Mouse (Mus musculus): ENCODE results near the gene Fam204a. TPM values are rescaled to one million over a fixed set of nuclear protein-coding genes. Genes with fewer than 3 reads are reported as not detected.

The Fam204a gene
- 49.3 and 54.9 TPM in 2 replicates for polyA plus RNA-seq (2016; fragmentation: Nextera tagmentation; extraction: Ambion mirVana)

DNA sequence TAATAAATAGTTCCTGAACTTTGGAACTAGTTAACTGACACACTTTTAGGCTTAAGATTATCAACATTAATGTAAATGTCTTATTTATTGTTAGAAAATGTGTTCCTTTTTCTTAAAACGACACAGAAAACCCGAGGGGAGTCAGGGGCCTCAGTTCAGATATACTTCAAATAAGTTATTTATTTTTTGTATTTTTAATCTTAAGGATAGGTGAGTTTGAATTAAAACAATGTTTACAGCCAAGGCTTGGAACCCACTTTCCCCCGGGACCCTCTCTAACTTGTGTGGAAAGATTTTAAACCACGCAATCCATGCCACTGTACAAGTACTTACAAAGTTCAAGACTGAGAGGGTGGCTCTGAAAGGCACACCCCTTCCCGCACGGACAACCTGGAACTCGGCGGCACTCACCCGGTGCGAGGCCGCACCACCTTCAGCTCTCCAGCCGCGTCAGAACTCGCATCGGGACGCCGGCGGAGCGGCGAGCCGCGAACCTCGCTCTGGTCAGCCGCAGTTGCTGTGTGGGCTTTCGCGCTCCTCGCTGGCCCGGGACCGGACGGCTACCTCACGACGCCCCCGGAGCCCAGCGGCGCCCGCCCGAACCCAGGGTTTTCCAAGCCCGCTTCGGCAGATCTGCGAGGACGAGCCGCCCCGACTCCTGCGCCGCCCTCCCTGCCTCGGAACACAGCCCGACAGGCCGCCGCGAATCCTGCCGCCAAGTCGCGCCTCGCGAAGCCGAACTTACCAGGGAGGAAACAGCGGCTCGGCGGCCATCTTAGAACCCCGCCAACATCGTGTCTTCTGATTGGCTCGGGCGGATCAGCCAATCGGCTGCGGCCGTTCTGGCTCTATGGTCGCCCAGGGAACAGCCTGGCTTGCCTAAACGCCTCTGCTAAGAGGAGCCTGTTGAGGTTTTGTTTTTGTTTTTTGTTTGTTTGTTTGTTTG, at the start of gene Fam204a:
Gene Fam204a, minus strand, starts transcription at position 803 of the 946 bp plus-strand sequence.
- Histone ChIP-seq H3K27ac (peak within 1 kb of the TSS; percentile 99), H3K4me1 (replicated peaks) (peaks cover 13% of the 10 kb centered on the region), H3K4me3 (peak within 1 kb of the TSS; percentile 91), H3K27me3 (ENCODE audit: insufficient read depth, poor library complexity, severe bottlenecking) (no peaks in the 10 kb centered on the region), H3K36me3 (peaks cover 8% of the 10 kb centered on the region), H3K9me3 (no peaks in the 10 kb centered on the region)
- DNase-seq (ENCODE audit: low spot score) = peak; percentile 97
- WGBS = under 1% methylated on average over 68 of the region's 68 CpGs

DNA sequence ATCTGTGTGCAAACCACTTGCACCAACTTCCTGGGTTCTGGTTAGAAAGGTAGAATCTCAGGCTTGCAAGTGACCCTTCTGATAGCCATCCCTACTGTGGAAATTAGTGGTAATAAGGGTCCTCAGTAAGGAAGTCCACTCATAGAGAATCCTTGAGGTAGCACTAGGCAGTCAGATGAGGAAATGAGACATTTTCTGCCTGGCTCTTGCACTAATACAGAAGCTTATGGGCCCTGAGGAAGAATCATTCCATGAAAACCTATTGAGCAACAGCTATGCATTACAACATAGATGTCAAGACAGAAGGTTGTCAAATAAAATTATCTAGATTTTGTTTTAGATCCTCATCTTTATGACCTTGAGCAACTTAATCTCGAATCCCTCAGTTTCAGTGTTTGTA, 39.3 kb upstream of the Fam204a start:
- H3K27me3 ChIP-seq (ENCODE audit: insufficient read depth, poor library complexity, severe bottlenecking) = no peaks in the 10 kb centered on the region
- H3K4me3 ChIP-seq = no peak overlapping the region
- no peak for DNase-seq (ENCODE audit: low spot score)
- H3K4me1 ChIP-seq (replicated peaks) = no peaks in the 10 kb centered on the region
- WGBS = 70% methylated on average over 1 of the region's 1 CpGs
- no peak overlapping the region for H3K27ac ChIP-seq
- no peaks in the 10 kb centered on the region for H3K9me3 ChIP-seq
- no peaks in the 10 kb centered on the region for H3K36me3 ChIP-seq

DNA sequence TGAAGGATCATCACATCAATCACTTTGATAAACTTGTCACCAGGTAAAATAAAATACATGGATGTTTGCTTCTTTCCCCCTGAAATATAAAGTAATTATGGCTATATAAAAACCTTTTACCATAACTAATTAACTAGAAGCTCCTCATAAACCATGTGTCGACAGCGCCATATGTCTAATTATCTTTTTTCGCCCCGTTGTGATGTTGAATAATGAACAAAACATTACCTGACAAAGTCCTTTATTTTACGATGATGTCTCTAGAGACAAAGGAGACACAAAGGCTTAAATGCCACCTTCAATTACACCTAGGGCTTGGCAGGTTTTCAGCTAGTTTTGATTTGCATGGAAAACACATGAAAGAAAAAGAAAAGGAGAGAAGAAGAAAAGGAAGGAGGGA, 34.2 kb upstream of the Fam204a start:
- Histone ChIP-seq H3K4me1 (replicated peaks) (no peaks in the 10 kb centered on the region), H3K9me3 (no peaks in the 10 kb centered on the region), H3K27me3 (ENCODE audit: insufficient read depth, poor library complexity, severe bottlenecking) (no peaks in the 10 kb centered on the region), H3K4me3 (no peak overlapping the region), H3K27ac (no peak overlapping the region), H3K36me3 (no peaks in the 10 kb centered on the region)
- WGBS = 91% methylated on average over 5 of the region's 5 CpGs
- no peak for DNase-seq (ENCODE audit: low spot score)

DNA sequence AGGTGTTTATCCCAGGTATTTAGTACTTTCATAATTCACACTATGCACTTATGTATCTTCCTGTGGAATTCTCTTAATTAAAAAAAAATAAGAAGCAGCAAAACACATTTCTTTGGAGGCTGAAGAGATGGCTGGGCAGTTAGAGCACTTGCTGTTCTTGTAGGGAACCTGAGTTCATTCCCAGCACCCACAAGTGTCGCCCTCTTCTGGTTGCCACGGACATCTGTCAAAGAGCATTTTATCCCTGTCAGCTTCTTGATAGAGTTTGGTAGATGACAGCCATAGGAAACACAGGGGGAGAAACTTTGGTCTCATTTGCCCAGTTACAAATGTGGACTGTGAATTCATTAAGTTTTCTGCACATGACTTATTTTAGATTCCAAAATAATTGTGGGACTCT, 25.5 kb upstream of the Fam204a start:
- Histone ChIP-seq H3K27me3 (ENCODE audit: insufficient read depth, poor library complexity, severe bottlenecking) (no peaks in the 10 kb centered on the region; the same call in 1 of the 2 replicates), H3K9me3 (no peaks in the 10 kb centered on the region), H3K4me1 (replicated peaks) (no peaks in the 10 kb centered on the region), H3K4me3 (no peak overlapping the region), H3K27ac (no peak overlapping the region), H3K36me3 (no peaks in the 10 kb centered on the region)
- no peak for DNase-seq (ENCODE audit: low spot score)
- 24% methylated on average over 2 of the region's 2 CpGs for WGBS

DNA sequence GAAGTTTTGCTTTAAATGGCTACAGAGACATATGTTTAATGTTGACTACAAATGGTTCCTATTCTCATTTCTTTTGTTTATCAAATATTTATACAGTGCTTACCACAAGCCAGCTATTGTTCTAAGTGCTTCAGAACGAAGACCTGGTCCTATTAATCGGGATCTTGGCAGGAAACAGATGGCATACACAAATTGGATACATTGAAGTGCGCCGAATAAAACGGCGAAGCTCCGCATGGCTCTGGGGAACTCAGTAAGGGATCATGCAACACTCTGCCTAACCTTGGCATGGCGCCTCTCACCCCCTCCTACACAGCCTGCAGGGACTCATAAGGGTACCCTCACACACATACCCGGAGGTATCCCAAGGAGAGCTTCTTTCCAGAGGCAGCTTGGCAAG, 24.7 kb upstream of the Fam204a start:
- no peak overlapping the region for H3K4me3 ChIP-seq
- no peak overlapping the region for H3K27ac ChIP-seq
- no peak for DNase-seq (ENCODE audit: low spot score)
- H3K4me1 ChIP-seq (replicated peaks) = no peaks in the 10 kb centered on the region
- no peaks in the 10 kb centered on the region for H3K9me3 ChIP-seq
- 86% methylated on average over 9 of the region's 9 CpGs for WGBS
- no peaks in the 10 kb centered on the region for H3K36me3 ChIP-seq
- no peaks in the 10 kb centered on the region; the same call in 1 of the 2 replicates for H3K27me3 ChIP-seq (ENCODE audit: insufficient read depth, poor library complexity, severe bottlenecking)

DNA sequence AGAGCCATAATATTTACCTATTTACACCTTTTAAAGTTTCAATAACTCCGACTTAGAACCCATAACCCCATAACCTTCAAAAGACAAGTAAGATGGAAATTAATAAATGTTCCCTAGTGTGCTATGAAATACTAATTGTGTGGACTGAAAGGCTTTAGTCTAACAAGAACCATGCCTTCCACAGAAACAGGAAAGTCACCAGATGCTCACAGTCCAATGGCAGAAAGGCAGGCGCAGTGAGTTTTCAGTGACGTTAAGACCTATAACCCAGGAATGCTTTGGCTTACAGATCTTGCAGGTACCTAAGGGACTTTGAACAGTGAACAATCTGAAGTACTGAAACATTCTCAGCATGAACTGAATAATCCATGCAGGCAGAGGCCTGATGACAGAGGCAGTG, 18.7 kb upstream of the Fam204a start:
- Histone ChIP-seq H3K27ac (no peak overlapping the region), H3K4me3 (no peak overlapping the region), H3K4me1 (replicated peaks) (no peaks in the 10 kb centered on the region), H3K27me3 (ENCODE audit: insufficient read depth, poor library complexity, severe bottlenecking) (no peaks in the 10 kb centered on the region), H3K36me3 (no peaks in the 10 kb centered on the region), H3K9me3 (no peaks in the 10 kb centered on the region)
- no peak for DNase-seq (ENCODE audit: low spot score)
- WGBS = 86% methylated on average over 3 of the region's 3 CpGs

DNA sequence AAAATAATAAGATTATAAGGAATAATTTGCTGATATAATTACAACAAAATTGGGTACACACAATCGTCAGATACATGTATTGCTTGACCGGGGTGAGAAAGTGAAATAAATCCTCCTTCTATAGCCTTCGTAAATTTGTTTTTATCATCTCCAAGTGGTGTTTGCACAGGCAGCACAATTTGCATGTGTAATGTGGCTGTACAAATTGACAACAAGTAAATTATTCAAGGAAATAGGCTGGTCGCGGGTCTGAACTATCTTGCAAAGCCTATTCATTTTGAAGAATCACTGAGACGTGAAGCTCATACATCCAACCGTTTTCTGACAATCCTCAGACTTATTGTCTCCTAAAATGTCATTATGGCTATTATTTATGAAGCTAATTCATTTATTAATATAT, 16.1 kb upstream of the Fam204a start:
- Histone ChIP-seq H3K27ac (no peak overlapping the region), H3K36me3 (no peaks in the 10 kb centered on the region), H3K27me3 (ENCODE audit: insufficient read depth, poor library complexity, severe bottlenecking) (no peaks in the 10 kb centered on the region), H3K9me3 (no peaks in the 10 kb centered on the region), H3K4me1 (replicated peaks) (no peaks in the 10 kb centered on the region), H3K4me3 (no peak overlapping the region)
- 64% methylated on average over 7 of the region's 7 CpGs for WGBS
- DNase-seq (ENCODE audit: low spot score) = no peak

DNA sequence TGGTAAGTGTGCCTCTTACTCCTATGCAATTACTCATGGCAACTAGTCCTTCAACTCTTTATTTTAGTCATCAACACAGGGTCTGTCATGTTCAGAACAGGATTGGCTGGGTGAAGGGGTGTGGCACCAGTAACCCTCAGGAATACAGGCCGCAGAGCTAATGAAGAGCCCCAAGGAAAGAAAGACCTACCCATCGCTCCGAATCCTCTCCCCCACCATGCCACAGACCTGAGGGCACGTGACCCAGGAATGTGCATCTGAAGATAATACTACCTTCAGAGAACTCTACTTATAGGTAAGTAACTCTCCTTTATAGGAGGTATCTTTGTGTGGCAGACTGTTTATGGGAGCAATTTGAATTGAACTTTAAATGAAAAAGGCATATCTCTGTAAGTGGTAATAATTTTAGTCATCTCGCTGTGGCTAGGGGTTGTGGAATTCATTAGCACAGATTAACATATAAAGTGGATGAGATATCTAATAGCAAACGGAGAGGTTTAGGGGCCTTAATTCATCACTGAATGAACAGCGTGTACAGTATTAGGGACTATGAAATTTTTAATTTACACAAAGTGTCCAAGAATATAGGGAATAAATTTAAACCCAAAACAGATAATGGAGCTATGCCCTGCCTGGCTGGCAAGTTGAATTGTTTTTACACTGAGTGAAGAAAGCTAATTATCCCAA, 15.6 kb upstream of the Fam204a start:
- H3K9me3 ChIP-seq = no peaks in the 10 kb centered on the region
- WGBS = 84% methylated on average over 7 of the region's 7 CpGs
- H3K27me3 ChIP-seq (ENCODE audit: insufficient read depth, poor library complexity, severe bottlenecking) = no peaks in the 10 kb centered on the region
- H3K4me1 ChIP-seq (replicated peaks) = no peaks in the 10 kb centered on the region
- H3K27ac ChIP-seq = no peak overlapping the region
- no peaks in the 10 kb centered on the region for H3K36me3 ChIP-seq
- no peak for DNase-seq (ENCODE audit: low spot score)
- no peak overlapping the region for H3K4me3 ChIP-seq

DNA sequence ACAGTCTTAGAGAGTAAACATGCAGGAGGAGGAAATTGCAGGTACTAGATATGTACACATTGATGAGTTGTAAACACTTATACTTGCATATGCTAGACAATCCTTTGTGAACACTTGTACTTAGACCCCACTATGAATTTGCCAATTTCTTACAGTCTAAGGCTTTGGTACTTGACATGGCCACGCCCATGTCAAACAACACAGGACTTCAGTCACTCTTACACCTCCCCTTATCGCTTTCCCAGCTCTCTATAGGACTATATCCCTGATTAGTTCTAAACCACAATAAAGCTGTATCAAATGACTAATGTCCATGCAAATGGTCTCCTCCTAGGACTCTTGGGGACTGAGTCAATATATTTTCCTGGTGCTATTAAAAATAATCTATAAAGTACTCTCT, 5.0 kb upstream of the Fam204a start:
- 77% methylated on average over 2 of the region's 2 CpGs for WGBS
- Histone ChIP-seq H3K27ac (no peak overlapping the region), H3K36me3 (no peaks in the 10 kb centered on the region), H3K4me3 (no peak overlapping the region), H3K4me1 (replicated peaks) (0 out of 2 replicates have a peak, but pooled peaks cover 4% of the 10 kb centered on the region), H3K9me3 (no peaks in the 10 kb centered on the region), H3K27me3 (ENCODE audit: insufficient read depth, poor library complexity, severe bottlenecking) (no peaks in the 10 kb centered on the region)
- DNase-seq (ENCODE audit: low spot score) = no peak

DNA sequence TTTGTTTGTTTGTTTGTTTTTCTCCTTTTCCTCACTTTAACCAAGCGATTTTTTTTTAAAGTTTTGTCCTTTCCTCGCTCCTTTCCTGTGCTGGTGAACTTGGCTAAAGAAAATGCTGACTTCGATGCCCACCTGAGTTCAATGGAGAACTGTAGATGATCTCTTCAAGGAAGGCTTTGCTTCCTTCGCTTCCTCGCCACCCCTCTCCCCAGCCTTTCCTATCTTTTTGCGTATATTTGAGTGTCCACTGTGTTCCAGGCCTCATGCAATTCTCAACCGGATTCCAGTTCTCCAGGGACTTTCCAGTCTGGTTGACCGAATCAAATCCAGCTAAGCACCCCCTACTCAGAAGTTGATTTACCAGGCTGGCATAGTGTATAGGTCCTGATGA, 339 bp upstream of the Fam204a start:
- WGBS = 53% methylated on average over 8 of the region's 8 CpGs
- H3K4me3 ChIP-seq = peak overlapping the region; percentile 91
- peaks cover 13% of the 10 kb centered on the region for H3K4me1 ChIP-seq (replicated peaks)
- H3K27me3 ChIP-seq (ENCODE audit: insufficient read depth, poor library complexity, severe bottlenecking) = no peaks in the 10 kb centered on the region
- H3K27ac ChIP-seq = peak overlapping the region; percentile 59; the same call in 1 of the 2 replicates
- peaks cover 8% of the 10 kb centered on the region; the same call in 1 of the 2 replicates for H3K36me3 ChIP-seq
- no peaks in the 10 kb centered on the region for H3K9me3 ChIP-seq
- DNase-seq (ENCODE audit: low spot score) = no peak

DNA sequence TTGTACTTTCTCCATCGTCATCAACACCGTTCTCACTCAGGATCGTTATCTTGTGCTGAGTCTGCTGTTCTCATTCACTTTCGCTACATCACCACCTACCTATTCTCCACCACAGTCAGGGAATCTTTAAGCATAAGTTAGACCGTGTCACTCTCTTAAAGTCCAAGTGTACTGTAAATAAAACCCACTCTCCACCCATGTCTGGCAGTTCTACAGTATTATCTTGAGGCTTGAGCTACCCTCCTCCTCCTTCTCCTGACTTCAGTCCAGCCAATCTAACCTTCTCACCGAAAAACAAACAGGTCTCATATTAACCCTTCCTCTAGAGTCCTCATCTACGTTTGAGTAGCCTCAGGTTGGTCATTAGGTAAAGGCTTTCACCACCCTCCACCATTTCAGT, 7.1 kb downstream of the Fam204a start:
- Histone ChIP-seq H3K27ac (no peak overlapping the region), H3K4me3 (no peak overlapping the region), H3K9me3 (no peaks in the 10 kb centered on the region), H3K36me3 (peaks cover 37% of the 10 kb centered on the region), H3K4me1 (replicated peaks) (no peaks in the 10 kb centered on the region), H3K27me3 (ENCODE audit: insufficient read depth, poor library complexity, severe bottlenecking) (no peaks in the 10 kb centered on the region)
- 94% methylated on average over 7 of the region's 7 CpGs for WGBS
- no peak for DNase-seq (ENCODE audit: low spot score)

DNA sequence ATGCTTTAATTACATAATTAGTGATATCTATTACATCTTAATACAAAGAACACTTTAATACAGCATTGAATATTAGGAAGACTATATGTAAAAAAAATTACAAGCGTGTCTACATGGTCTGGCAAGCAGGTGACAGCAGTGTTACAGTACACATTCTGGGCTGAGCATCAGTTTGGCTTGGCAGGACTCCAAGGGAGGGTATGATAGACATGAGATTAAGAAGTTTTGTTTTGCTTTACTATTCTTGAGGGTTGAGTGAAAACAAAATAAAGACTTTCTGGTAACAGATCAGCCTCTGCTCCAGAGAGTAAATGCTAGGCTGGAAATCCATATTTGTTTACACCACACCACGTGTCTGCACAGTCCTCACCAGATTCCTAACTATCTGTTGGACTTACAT, 8.5 kb downstream of the Fam204a start:
- WGBS = 91% methylated on average over 2 of the region's 2 CpGs

DNA sequence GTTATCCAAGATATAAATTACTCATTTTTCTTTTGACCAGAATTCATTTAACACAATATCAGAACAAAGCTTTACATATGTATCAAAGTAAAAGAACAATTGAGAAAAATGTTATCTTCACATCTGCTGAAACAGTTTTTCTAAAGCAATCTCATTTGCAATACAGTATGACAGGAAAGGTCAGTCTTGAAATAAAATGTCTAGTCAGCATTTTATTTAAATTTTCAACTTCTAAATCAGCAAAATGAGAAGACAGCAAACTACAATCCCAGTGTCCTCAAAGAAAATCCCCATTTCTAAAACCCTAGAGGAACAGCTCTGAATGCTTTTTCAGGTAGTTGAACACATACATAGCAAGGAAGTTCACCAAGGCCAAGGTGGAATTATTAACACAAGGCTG, 18.3 kb downstream of the Fam204a start:
- peaks cover 16% of the 10 kb centered on the region for H3K4me1 ChIP-seq (replicated peaks)
- H3K4me3 ChIP-seq = no peak overlapping the region
- no peak overlapping the region for H3K27ac ChIP-seq
- no peak for DNase-seq (ENCODE audit: low spot score)
- no peaks in the 10 kb centered on the region for H3K9me3 ChIP-seq
- no peaks in the 10 kb centered on the region for H3K27me3 ChIP-seq (ENCODE audit: insufficient read depth, poor library complexity, severe bottlenecking)
- H3K36me3 ChIP-seq = peaks cover 38% of the 10 kb centered on the region

More for the DNA sequence above, 8.5 kb downstream of the Fam204a start:
- no peak overlapping the region for H3K4me3 ChIP-seq
- H3K36me3 ChIP-seq = peaks cover 42% of the 10 kb centered on the region
- H3K27me3 ChIP-seq (ENCODE audit: insufficient read depth, poor library complexity, severe bottlenecking) = no peaks in the 10 kb centered on the region
- DNase-seq (ENCODE audit: low spot score) = no peak
- no peak overlapping the region for H3K27ac ChIP-seq
- H3K4me1 ChIP-seq (replicated peaks) = no peaks in the 10 kb centered on the region
- H3K9me3 ChIP-seq = no peaks in the 10 kb centered on the region

Measured in hindbrain, embryonic 10.5 days (tissue).